Mouse (Mus musculus): ENCODE measurements around the gene Mettl14. TPM values are rescaled to one million over a fixed set of nuclear protein-coding genes. Genes with fewer than 3 reads are reported as not detected.
A peak's percentile ranks its signal among the peaks of the same experiment; 100 is the strongest.

Gene Mettl14
- 29.0 and 30.8 TPM in 2 replicates for polyA plus RNA-seq (2015; fragmentation: Nextera tagmentation; extraction: Ambion mirVana)

DNA sequence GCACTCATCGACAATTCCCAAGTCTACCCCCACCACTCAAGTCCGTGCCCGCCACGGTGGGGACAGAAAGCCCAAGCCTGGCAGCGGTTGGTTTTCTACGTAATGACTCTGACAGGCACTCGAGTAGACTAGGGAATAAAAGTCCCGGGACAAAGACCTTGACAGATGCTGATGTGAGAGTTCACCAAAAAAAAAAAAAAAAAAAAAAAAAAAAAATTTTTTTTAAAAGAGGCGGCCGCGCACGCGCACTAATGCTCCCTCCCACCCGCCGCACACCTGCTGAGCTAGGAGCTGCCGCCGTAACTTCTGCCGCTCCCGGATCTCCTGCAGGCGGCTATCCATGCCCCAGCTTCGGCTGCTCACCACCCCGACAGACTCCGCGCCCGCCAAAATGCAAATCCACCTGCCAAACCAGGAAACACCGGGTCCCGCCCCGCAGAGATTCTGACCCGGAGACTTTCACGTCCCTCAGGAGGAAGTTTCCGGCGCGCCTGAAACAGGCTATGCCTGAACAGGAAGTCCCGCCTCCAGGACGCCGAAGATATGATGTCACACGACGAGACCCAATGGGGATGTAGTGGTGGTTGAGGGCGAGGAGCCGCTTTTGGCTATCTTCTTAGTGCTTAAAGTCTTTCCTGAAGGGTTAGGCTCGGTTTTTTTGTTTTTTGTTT is at the start of gene Mettl14:
Gene Mettl14 (minus strand): TSS at position 623 of the 671 bp plus-strand sequence.
- Histone ChIP-seq H3K4me1 (peaks cover 9% of the 10 kb centered on the region), H3K27me3 (peaks cover 8% of the 10 kb centered on the region; the same call in 1 of the 2 replicates), H3K9me3 (replicated peaks) (no peaks in the 10 kb centered on the region), H3K36me3 (peaks cover 14% of the 10 kb centered on the region), H3K4me3 (replicated peaks) (peak within 1 kb of the TSS; percentile 81), H3K9ac (peak within 1 kb of the TSS; percentile 64), H3K27ac (peak within 1 kb of the TSS; percentile 98), H3K4me2 (peak within 1 kb of the TSS; percentile 65)
- ATAC-seq (replicated peaks; ENCODE audit: low FRiP score), result peak; percentile 99
- WGBS, result under 1% methylated on average over 41 of the region's 41 CpGs

DNA sequence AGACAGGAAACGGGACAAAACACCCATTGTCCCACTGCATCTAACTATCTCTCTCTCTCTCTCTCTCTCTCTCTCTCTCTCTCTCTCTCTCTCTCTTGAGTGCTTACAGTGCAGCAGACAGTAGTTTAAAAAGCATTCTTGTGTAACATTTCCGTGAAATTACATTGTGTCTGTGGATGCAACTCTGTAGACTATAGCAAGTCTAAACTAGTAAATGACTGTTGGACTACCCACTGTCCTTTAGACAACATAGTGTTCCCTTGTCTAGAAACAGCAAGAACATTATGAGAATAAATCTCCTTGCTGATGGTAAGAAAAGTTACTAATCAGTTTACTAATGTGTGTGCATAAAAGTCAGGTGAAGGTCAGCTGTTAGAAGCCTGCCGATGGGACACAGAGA is 47.5 kb upstream of the Mettl14 start:
- 82% methylated on average over 3 of the region's 3 CpGs for WGBS
- Histone ChIP-seq H3K36me3 (no peaks in the 10 kb centered on the region), H3K9ac (no peak overlapping the region), H3K27me3 (no peaks in the 10 kb centered on the region), H3K9me3 (replicated peaks) (no peaks in the 10 kb centered on the region), H3K4me2 (no peak overlapping the region), H3K4me1 (0 out of 2 replicates have a peak, but pooled peaks cover 3% of the 10 kb centered on the region), H3K27ac (no peak overlapping the region), H3K4me3 (replicated peaks) (no peak overlapping the region)
- ATAC-seq (replicated peaks; ENCODE audit: low FRiP score), result no peak

DNA sequence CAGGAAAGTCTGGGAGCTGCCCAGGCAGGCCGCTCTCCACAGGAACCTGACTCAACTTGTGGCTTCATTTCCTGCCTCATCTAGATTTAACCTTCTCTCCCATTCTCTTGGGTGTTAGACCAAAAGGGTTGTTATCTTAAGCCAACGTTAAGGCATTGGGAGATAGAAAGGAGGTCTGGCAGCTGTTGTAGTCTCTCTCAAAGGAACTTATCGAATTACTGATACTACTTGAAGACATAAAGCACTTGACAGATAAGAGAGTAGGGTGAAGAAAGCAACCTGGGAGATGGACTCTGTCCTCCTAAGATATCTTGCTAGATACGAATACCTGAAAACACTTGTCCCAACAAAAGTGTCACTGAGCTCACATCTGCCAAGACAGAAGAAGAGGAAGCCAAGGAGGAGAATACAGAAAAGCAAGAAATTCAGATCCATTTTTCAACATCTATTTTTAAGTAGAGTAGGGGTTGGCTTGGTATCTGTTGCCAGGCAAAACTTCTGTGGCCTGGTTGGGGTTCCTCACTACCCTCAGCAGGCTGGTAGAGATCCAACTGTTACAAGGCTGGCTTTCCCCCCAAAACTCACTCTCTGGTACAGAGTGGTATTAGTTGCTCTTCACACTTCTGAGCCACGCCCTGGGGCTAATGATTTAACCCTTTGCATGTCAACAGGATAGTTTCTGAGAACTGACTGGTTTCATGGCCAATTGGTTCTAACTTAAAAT is 46.2 kb upstream of the Mettl14 start:
- H3K9ac ChIP-seq, result no peak overlapping the region
- no peak overlapping the region for H3K4me2 ChIP-seq
- WGBS, result 53% methylated on average over 5 of the region's 5 CpGs
- no peaks in the 10 kb centered on the region for H3K27me3 ChIP-seq
- ATAC-seq (replicated peaks; ENCODE audit: low FRiP score), result no peak
- no peaks in the 10 kb centered on the region for H3K9me3 ChIP-seq (replicated peaks)
- no peaks in the 10 kb centered on the region for H3K36me3 ChIP-seq
- H3K27ac ChIP-seq, result no peak overlapping the region
- H3K4me1 ChIP-seq, result 0 out of 2 replicates have a peak, but pooled peaks cover 3% of the 10 kb centered on the region
- H3K4me3 ChIP-seq (replicated peaks), result no peak overlapping the region

DNA sequence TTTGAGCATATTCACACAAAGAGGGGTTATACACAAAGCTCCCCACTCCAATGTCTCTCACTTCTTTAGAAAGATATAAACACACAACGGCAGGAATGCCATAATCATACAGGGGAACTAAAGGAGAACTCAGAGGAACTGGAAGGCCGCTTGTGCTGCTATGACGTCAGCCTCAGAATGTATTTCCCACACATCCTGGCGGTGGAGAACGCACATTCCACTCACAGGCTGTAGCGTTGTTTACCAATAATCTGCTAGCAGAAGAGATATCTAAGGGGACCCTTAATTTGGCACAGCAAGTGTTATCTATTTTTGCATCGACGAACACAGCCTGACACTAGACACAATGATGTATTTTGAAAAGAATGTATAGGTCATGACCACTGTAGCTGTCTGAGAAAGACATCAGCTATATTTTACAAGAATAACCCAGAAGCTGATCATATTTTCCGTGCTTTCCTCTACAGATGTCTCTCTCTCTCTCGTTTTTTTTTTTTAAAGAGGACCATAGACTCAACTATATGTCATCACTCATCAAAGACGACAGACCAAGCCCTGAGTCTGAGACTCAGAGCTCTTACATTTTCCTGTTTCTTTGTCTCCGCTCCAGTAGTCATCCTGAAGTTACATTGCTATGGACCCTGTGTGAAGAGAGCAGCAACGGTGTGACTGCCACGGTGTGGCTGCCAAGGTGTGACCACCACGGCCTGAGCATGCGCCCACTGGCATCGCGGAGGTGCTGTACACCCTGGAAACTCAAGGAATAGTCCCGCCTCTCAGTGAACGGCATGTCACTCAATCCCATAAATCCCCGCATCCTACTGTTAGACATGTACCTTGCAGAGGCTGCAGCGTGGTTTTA is 43.9 kb upstream of the Mettl14 start:
- Histone ChIP-seq H3K36me3 (no peaks in the 10 kb centered on the region), H3K4me3 (replicated peaks) (no peak overlapping the region), H3K9ac (no peak overlapping the region), H3K4me1 (0 out of 2 replicates have a peak, but pooled peaks cover 3% of the 10 kb centered on the region), H3K4me2 (no peak overlapping the region), H3K9me3 (replicated peaks) (no peaks in the 10 kb centered on the region), H3K27me3 (no peaks in the 10 kb centered on the region), H3K27ac (no peak overlapping the region)
- 0 out of 2 replicates have a peak, but pooled peaks have one; percentile 56 for ATAC-seq (replicated peaks; ENCODE audit: low FRiP score)
- 67% methylated on average over 22 of the region's 22 CpGs for WGBS

DNA sequence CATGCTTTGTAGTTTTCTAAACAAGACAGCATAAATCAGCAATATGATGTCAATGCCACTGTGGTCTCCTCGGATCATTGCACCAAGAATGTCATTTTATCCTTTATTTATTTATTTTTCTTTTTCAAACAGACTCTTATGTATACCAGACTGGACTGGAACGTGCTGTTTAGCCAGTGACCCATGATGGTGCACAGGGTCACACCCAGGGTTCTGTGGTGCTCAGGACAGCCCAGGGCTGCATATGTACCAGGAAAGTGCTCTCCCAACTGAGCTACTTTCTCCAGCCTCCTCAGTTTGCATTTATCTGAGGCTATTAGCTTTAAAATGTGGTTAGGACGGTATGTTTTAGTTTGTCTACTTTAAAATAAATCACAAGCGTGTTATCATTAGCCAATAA is 42.1 kb upstream of the Mettl14 start:
- Histone ChIP-seq H3K4me1 (0 out of 2 replicates have a peak, but pooled peaks cover 3% of the 10 kb centered on the region), H3K9me3 (replicated peaks) (no peaks in the 10 kb centered on the region), H3K4me3 (replicated peaks) (no peak overlapping the region), H3K27ac (no peak overlapping the region), H3K27me3 (no peaks in the 10 kb centered on the region), H3K4me2 (no peak overlapping the region), H3K9ac (no peak overlapping the region), H3K36me3 (no peaks in the 10 kb centered on the region)
- 48% methylated on average over 4 of the region's 4 CpGs for WGBS
- ATAC-seq (replicated peaks; ENCODE audit: low FRiP score), result peak; percentile 64; the same call in 1 of the 2 replicates

DNA sequence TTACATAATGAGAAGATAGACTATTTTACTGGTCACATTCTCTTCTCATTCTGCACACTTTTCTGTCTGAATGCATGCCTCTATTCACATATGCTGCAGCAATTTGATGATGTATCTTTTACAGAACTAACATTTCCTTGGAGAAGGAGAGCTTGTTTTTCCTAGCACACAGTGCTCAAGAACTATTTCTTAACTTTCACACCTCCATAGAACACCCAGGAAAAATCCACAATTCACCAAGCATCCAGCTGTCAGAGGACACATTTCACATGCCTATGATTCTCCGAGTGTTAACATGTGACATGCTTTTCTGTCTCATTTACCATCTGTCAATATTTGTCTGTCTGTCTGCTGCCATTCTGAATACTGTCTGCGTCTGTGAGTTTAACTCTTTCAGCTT is 39.7 kb upstream of the Mettl14 start:
- no peaks in the 10 kb centered on the region for H3K9me3 ChIP-seq (replicated peaks)
- WGBS, result 53% methylated on average over 2 of the region's 2 CpGs
- no peak overlapping the region for H3K9ac ChIP-seq
- 0 out of 2 replicates have a peak, but pooled peaks cover 3% of the 10 kb centered on the region for H3K4me1 ChIP-seq
- no peak overlapping the region for H3K4me2 ChIP-seq
- no peak for ATAC-seq (replicated peaks; ENCODE audit: low FRiP score)
- no peak overlapping the region for H3K4me3 ChIP-seq (replicated peaks)
- no peaks in the 10 kb centered on the region for H3K36me3 ChIP-seq
- no peak overlapping the region for H3K27ac ChIP-seq
- H3K27me3 ChIP-seq, result no peaks in the 10 kb centered on the region

DNA sequence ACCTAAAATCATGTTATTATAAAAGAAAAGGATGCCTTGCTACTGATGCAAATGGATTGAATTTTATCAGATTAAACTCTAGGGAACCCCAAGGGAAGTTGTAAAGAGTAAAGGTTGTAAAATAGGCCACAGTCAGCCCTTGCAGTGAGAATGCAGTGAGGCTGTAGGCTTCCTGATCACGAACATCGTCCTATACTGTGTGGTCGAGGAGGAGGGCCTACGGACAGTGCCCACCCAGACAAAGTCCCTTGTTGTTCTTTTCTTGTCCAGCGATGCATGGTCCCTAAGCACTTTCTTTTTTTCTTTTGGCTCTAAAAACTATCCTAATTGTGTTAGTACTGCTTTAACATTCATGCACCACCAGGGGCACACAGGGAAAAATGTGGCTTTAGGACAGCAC is 27.3 kb upstream of the Mettl14 start:
- no peak overlapping the region for H3K4me3 ChIP-seq (replicated peaks)
- no peaks in the 10 kb centered on the region for H3K27me3 ChIP-seq
- H3K9ac ChIP-seq, result no peak overlapping the region
- 48% methylated on average over 5 of the region's 5 CpGs for WGBS
- no peaks in the 10 kb centered on the region for H3K9me3 ChIP-seq (replicated peaks)
- H3K27ac ChIP-seq, result peak overlapping the region; percentile 79
- no peak overlapping the region for H3K4me2 ChIP-seq
- H3K36me3 ChIP-seq, result no peaks in the 10 kb centered on the region
- no peaks in the 10 kb centered on the region for H3K4me1 ChIP-seq
- ATAC-seq (replicated peaks; ENCODE audit: low FRiP score), result peak; percentile 69

DNA sequence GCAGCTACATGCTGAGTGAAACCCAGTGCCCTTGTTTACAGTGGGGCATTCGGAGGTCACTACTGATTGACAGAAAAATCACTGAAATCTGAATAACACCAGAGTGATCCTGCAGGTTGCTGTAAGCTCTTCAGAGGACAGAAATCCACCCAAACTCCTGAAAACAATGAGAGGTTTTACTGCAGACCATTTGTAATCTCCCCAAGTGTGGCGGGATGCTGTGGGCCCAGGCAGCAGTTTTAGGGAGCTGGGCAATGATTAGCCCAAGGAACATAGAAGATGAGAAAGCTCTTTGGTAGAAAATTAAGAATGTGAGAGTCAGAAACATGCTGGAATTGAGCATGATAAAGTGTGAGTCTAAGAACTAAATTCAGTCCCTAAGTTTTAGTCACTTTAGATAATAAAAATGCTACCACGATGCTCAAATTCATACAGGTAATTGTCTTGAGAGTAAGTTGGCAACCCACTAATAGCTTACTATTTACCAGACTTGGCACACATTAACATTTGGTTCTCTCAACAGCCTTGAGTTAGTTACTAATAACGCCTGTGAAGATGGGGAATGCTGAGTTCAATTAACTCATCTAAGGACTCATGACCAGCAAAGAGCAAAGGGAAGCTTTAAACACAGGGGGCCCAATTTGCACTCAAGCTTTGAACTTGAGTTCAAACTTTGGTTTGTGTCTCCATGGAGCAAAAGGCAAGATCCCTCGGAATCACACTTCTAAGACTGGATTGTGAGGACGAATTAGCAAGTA is 26.1 kb upstream of the Mettl14 start:
- no peak overlapping the region for H3K9ac ChIP-seq
- 64% methylated on average over 6 of the region's 6 CpGs for WGBS
- H3K4me3 ChIP-seq (replicated peaks), result no peak overlapping the region
- ATAC-seq (replicated peaks; ENCODE audit: low FRiP score), result peak; percentile 89
- H3K27ac ChIP-seq, result peak overlapping the region; percentile 79
- no peaks in the 10 kb centered on the region for H3K4me1 ChIP-seq
- H3K36me3 ChIP-seq, result no peaks in the 10 kb centered on the region
- H3K27me3 ChIP-seq, result no peaks in the 10 kb centered on the region
- no peak overlapping the region for H3K4me2 ChIP-seq
- H3K9me3 ChIP-seq (replicated peaks), result no peaks in the 10 kb centered on the region

DNA sequence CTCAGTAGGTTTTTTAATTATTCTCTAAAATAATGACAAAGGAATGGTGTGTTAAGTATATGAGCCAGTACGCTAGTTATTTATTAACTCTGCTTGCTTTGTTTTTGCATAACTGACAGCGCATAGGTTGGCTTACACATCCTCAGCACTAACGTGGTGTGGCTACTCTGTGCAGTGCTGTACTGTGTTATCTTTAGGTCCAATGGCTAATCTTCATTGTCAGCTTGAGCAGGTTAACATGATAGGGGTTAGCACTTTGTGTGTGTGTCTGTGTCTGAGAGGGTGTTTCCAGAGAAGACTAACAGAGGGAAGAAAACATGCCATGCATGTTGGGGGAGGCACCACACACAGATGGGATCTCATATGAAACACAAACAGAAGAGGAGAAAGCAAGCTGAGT is 19.0 kb upstream of the Mettl14 start:
- Histone ChIP-seq H3K27ac (no peak overlapping the region), H3K4me2 (no peak overlapping the region), H3K4me1 (no peaks in the 10 kb centered on the region), H3K36me3 (no peaks in the 10 kb centered on the region), H3K9me3 (replicated peaks) (no peaks in the 10 kb centered on the region), H3K9ac (no peak overlapping the region), H3K27me3 (no peaks in the 10 kb centered on the region), H3K4me3 (replicated peaks) (no peak overlapping the region)
- WGBS, result 73% methylated on average over 3 of the region's 3 CpGs
- ATAC-seq (replicated peaks; ENCODE audit: low FRiP score), result peak; percentile 62; the same call in 1 of the 2 replicates

DNA sequence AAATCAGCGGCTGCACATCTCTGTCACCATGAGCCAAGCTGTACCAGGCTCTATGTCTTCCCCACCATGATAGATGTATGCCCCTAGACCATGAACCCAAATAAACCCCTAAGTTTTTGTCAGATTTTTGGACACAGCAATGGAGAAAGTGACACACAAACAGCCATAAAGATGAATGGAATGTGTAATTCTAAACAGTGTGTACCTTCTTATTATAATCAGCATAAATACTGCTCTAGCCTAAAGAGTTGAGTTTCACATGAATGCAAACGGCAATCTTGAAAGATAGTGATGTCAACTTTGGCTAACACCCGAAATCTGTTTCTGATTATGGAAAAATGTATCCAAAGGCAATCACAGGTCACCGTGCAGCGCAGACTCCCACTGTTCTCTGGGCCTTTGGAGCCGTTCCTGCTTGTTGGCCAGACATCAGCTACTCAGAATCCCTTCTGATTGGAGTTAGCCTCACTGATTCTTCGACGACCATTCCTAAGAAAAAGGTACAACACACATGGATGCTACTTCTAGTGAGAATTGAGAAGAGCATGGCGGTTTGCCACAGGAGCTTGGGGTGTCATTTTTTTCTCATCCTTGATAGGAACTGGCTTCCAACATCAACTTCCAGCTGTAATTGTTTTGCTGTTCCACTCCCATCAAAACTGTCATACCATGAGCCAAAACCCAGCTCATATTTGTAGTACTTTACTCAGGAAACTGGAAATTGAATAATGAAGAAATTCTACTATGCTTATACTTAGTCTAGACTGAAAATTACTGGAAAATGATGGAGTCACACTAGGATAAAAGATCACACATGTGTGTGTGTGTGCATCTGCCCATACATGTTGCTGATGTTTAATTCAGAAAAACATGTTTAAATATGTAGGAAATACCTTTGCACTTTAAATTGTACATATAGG is 11.9 kb upstream of the Mettl14 start:
- Histone ChIP-seq H3K27ac (no peak overlapping the region), H3K4me3 (replicated peaks) (no peak overlapping the region), H3K9ac (no peak overlapping the region), H3K4me2 (no peak overlapping the region), H3K9me3 (replicated peaks) (no peaks in the 10 kb centered on the region), H3K4me1 (no peaks in the 10 kb centered on the region), H3K27me3 (no peaks in the 10 kb centered on the region), H3K36me3 (no peaks in the 10 kb centered on the region)
- no peak for ATAC-seq (replicated peaks; ENCODE audit: low FRiP score)
- WGBS, result 73% methylated on average over 9 of the region's 9 CpGs
